Mouse (Mus musculus): Measurements from ENCODE around the gene Tmub1.
"Not testable (repeated sequence)": the region's sequence is repeated elsewhere in the genome, so short reads cannot be mapped to it uniquely, and the experiment has no call there.

Gene Tmub1

GRCm38 (mm10) chr5:24423129-24424003 lies 24.3 kb downstream of the Tmub1 start, which contains the start of the genes Cdk5 and Slc4a2:
Gene Cdk5, minus strand, starts transcription at chr5:24423530.
Gene Slc4a2, plus strand, starts transcription at chr5:24423837.
- DNase-seq, result peak; percentile 97 to 99

DNA sequence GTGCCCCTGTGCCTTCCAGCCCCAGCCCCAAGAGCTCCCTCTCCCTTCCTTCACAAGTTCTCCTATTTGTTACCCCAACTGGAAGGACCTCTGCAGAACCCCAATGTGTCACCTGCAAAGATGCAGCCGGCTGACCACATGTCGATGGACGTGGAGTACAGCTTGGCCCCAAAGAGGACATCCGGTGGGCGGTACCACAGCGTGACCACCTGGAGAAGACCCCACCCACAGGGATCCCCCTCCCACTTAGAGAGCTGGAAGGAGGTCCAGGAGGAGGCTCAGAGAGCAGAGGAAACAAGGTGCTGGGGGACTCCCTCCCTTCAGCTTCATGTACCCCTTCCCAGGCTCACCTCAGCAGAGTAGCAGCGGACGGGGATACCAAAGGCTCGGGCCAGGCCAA lies 27.3 kb downstream of the Tmub1 start:
- no peak for DNase-seq

DNA sequence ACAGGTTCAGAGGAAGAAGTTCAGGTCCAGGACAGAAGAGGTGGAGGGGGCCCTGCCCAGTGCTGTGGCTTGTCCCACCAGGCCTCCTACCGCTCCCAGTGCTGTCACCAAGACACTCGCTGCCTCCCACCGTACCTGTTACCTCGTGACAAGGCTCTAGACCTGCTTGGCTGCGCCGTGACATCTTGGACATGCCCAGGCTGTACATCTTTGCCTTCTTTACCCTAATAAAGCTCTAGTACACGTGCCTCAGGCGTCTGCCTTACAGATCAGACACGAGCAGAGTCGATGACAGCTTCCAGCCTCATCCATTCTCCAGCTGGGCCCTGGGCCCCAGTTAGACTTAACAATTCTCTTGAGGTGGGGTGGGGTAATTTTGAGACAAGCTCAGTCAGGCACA lies 30.1 kb downstream of the Tmub1 start:
- DNase-seq, result no peak

DNA sequence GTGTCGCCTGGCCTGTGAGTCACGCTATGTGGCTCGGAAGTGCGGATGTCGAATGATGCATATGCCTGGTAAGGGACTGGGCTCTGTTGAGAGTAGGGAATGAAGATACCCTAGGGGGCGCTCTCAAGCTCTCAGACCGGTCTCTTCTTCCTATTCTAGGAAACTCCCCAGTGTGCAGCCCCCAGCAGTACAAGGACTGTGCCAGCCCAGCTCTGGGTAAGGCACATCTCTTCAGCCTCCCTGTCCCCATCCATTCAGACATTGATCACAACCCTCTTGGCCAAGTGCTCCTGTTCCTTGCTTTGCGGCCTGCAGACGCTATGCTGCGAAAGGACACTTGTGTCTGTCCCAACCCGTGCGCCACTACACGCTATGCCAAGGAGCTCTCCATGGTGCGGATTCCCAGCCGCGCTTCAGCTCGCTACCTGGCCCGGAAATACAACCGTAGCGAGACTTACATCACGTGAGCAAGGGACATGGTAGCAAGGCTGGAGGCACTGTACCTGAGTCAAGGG lies 31.4 kb downstream of the Tmub1 start:
- peak; percentile 60 to 66 for DNase-seq

- DNase-seq, result no peak
Observed at GRCm38 (mm10) chr5:24413938-24414337, 33.7 kb downstream of the Tmub1 start.

DNA sequence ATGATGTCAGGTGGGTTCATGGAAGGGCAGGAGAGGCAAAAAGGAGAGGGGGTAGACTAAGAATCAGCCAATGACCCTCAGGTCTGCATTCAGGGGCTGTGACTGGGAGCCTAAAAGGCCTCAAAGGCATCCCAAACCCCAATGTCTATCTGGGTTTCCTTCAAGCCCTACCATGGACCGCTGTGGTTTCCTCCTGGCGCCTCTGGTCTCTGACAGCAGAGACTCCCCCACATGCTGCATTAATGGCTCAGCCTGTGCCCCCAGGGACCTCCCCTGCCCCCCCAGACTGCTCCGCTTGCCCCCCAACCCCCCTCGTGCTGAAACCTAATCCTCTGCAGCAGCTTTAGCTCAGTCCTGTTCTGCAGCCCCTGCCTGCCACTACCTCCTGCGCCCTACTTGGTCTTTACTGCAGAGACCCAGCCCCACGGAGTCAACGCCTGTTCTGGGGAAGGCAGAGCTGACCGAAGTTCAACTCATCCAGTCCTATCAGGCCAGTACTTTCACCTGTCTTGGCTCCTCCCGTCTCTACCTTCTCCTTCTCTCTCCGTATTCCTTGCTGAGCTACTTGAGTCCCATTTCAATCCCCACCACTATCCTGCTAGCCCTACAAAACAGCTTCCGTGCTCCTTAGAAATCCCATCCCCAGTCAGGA lies 34.5 kb downstream of the Tmub1 start, which contains the start of gene Asic3:
Gene Asic3 (plus strand): TSS at position 351 of the 652 bp plus-strand sequence.
- DNase-seq, result no peak

DNA sequence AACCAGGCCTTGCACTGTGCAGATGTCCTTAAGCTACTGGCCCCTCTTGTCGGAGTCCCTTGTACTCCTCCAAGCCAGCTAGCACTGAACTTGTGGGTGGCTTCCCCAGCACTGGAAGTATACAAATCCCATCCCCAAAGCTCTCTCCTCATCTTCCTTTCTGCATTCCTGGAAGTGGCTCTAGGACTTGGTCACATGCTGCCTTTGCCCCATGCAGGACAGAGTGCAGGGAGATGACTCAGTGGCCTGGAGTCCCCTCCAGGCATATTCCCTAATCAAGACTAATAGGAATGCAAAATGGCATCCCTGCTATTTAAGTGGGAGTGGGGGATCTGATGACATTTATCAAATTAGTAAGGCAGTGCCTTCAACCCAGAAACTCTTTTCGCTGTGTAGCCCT lies 35.6 kb downstream of the Tmub1 start:
- DNase-seq, result no peak

DNA sequence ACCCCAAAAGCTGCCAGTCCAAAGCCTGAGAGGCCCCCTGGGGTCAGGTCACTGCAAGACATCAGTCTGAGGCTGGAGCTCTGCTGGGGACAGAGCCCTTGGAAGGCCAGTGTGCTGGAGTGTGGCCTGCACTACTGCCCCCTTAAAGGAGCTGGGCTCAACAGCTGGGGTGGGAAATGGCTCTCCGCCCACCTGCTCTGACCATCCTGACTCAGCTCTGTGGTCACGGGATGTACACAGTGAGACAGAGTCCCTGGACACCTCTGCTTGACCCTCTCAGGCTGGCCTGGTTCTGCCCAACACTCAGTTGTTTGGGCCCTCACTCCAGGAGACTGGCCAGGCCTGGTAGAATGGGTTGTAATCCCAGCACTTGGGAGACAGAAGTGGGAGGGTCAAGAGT lies 38.2 kb downstream of the Tmub1 start:
- no peak for DNase-seq

DNA sequence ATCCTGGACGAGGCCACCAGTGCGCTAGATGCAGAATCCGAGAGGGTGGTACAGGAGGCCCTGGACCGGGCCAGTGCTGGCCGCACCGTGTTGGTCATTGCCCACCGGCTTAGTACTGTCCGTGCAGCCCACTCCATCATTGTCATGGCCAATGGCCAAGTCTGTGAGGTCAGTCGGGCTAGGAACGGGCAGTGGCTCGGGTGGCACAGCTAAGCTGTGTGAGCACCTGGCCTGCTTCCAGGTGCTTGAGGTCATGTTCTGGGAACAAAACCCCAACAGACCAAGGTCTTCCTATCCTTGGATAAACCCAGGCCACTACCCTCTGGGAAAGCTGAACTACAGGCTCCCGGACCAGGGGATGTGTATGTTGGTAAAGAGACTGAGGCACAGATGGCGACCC lies 39.0 kb downstream of the Tmub1 start:
- DNase-seq, result no peak

DNA sequence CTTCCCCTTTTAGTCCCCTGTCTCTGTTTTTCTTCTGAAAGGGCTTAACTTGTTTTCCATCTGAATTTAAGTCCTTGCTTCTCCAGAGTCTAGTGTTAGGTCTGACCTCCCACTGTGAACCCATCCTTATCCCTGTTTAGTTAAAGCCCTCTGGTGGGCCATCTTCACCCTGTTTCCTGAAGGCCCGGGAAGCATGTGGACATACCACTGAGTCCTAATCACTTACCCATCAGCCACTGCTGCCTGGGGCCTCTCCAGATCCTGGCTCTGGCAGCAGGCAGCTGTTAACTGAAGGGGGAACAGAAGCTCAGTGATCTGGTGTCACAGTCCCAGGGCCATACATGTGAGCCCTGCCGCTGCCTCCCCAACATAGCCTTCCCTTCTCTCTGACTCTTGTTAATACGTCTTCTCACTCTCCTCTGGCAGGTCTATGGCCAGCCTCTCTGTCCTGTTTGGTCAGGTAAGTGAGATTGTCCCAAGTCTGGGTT lies 42.2 kb downstream of the Tmub1 start:
- no peak for DNase-seq

DNA sequence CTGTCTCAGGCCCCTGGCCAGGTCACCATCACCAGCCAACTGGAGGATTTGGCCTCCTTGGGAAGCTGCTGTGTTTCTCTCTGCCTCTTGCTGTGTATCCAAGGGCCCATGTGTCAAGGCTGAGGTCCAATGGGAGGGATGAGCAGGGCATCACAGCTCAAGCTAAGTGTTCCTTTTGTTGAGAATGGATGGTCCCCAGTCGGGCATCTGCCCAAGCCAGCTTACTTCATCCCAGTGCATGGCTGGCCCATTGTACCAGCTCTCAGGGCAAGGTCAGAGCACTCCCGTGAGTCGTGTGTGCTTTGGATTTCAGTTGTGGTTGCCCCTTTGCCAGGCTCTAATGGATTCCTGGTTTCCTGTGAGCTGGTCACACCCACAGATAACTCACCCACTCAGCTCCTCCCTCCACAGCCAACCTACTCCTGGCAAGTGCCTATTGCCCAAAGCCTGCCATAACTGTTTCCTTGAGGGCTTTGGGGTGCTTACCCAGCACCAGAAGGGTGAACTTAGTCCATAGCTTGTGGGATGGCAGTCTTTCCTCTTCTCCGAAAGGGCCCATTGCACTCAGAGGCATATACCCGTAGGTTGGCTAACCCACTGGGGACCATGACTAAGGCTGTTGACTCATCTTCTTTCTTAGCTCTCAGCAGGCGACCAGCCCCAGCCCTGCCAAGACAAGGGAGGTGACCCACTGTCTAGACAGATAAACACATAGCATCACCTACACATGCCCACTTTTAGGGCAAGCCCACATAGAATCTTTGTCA lies 42.9 kb downstream of the Tmub1 start:
- DNase-seq, result no peak

GRCm38 (mm10) chr5:24401969-24402368 lies 45.7 kb downstream of the Tmub1 start:
- no peak for DNase-seq

DNA sequence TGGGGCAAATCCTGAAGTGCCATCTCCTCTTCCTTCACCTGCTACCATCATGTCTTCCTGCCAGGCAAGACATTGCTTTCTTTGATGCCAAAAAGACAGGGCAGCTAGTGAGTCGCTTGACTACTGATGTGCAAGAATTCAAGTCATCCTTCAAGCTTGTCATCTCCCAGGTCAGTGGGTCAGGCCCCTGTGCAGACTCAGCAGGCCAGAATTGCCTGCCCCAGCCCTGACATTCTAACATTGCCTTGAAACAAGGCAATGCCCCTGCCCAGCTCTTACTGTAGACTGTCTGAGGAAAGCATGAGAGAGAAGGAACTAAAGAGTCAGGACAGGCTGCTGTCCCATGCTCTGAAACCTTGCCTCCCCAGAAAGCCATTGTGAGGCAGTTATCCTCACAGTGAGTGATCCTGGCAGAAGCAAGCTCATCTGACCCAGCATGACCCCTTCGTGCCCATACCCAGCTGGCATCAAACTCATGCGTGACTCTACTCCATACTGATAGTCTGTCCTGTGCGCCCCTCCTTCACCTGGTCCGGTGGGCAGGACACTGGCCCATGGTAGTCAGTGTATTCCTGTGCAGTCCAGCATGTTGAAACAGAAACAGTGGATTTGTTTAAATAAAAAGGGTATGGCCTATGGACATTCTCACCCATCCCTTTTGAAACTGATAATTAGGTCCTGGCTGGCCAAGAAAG lies 46.6 kb downstream of the Tmub1 start:
- DNase-seq, result no peak

DNA sequence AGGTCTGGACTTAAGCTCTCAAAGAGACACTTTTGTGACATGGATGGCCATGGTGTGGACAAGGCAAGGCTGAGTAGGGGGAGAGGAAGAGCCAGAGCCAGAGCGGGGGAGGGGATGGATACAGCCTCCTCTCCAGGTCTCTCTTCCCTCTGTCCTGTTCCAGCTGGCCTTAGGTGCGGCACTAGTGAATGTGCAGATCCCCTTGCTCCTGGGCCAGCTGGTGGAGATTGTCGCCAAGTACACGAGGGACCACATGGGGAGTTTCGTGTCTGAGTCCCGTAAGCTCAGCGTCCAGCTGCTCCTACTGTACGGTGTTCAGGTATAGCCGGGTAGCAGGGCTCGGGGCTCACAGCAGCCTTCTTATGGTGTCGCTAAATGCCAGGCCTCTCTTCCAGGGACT lies 47.3 kb downstream of the Tmub1 start:
- no peak for DNase-seq

DNA sequence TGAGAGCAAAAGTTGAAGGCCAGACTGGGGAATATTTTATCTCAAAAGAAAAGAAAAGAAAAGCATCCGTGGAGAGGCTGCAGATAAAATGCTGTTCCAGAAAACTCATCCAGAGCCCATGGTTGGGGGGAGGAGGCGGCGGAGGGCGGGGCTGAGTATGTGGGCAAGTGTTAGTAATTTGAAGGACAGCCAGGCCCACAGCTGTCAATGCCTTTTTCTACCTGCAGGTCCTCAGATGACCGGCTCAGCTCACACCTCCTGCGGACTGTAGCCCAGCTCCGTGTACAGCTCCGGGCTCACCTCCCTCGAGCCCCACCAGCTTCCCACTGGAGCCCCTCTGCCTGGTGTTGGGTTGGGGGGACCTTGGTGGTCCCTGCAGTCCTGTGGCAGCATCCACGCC lies 48.0 kb downstream of the Tmub1 start:
- DNase-seq, result no peak

DNA sequence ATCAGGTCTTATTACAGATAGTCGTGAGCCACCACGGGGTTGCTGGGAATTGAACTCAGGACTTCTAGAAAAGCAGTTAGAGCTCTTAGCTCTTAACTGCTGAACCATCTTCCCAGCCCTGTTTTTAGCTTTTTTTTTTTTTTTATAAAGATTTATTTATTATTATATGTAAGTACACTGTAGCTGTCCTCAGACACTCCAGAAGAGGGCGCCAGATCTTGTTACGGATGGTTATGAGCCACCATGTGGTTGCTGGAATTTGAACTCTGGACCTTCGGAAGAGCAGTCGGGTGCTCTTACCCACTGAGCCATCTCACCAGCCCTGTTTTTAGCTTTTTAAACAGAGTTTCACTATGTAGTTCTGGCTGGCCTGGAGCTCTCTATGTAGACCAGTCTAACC lies 51.4 kb downstream of the Tmub1 start:
- DNase-seq, result not testable (repeated sequence)
